Mouse (Mus musculus): ENCODE data around the gene Tmem169. TPM values are rescaled to one million over a fixed set of nuclear protein-coding genes. Genes with fewer than 3 reads are reported as not detected.

The Tmem169 gene
- polyA plus RNA-seq, 1 experiment from 2014 or later, result 0.79 TPM

DNA sequence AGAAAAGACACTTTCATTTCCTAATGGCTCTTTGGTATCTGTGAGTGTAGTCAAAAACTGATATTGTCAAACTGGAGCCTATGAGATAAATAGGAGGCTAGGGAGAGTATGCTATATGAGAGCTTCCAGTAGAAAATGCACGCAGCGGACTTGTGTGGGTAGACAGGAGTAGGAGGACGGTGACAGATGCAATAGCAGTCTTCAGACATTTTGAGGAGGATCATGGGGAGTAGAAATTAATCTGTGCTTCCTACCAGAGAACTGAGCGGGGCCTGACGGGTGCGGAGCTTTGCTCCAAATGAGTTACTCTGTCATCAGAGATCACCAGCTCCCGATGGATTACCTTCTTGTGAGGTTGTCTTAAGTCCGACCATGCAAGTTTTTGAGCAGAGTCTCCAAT lies 52.6 kb downstream of the Tmem169 start:
- ATAC-seq (ENCODE audit: insufficient read depth), result no peak
- no peak overlapping the region for H3K27ac ChIP-seq (replicated peaks)
- no peaks in the 10 kb centered on the region for H3K9me3 ChIP-seq (replicated peaks)
- 76% methylated on average over 8 of the region's 8 CpGs for WGBS (ENCODE audit: insufficient replicate concordance)
- no peak overlapping the region for H3K4me3 ChIP-seq (replicated peaks)
- no peak overlapping the region for H3K4me2 ChIP-seq
- no peaks in the 10 kb centered on the region for H3K27me3 ChIP-seq
- H3K4me1 ChIP-seq (replicated peaks), result no peaks in the 10 kb centered on the region
- H3K9ac ChIP-seq, result no peak overlapping the region
- peaks cover 22% of the 10 kb centered on the region for H3K36me3 ChIP-seq (replicated peaks)

DNA sequence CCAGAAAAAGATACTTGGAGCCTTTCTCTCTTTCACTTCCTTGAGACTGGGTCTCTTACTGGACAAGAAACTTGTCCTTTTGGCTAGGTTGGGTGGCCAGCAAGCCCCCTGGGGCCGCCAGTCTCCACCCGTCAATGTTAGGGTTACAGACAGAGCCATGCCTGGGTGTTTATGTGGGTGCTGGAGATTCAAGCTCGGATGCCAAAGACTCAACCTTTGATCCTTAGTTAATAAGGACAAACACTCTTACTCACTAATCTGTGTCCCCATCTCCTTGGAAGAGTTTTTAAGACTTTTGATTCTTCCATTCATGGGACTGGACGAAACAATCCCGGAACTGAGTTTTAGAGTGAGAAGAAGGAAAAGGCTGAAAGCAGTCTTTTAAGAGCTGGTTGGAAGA lies 54.2 kb downstream of the Tmem169 start:
- H3K4me1 ChIP-seq (replicated peaks), result no peaks in the 10 kb centered on the region
- H3K36me3 ChIP-seq (replicated peaks), result peaks cover 27% of the 10 kb centered on the region
- no peak overlapping the region for H3K9ac ChIP-seq
- no peak overlapping the region for H3K27ac ChIP-seq (replicated peaks)
- no peak overlapping the region for H3K4me2 ChIP-seq
- no peak for ATAC-seq (ENCODE audit: insufficient read depth)
- WGBS (ENCODE audit: insufficient replicate concordance), result 82% methylated on average over 5 of the region's 5 CpGs
- H3K4me3 ChIP-seq (replicated peaks), result no peak overlapping the region
- H3K27me3 ChIP-seq, result no peaks in the 10 kb centered on the region
- H3K9me3 ChIP-seq (replicated peaks), result no peaks in the 10 kb centered on the region

DNA sequence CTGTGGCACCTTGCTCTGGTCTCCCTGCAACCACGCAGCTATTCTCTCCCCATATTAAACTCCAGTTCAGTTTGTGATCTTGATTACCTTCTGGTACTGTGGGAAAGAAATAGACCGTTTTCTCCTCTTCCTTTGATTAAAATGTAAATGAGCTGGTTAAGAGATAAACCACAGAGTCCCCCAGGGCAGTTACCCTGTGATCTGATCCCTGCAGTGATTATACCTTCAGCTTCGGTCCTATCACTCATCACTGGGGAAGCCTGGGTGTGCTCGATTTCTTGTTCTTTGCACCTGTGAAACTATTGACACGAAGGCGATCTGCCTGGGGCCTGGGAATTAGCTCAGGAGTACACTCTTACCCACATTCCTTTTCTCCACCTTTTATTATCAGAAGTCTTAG lies 63.7 kb downstream of the Tmem169 start:
- H3K9me3 ChIP-seq (replicated peaks), result no peaks in the 10 kb centered on the region
- H3K4me2 ChIP-seq, result no peak overlapping the region
- no peak overlapping the region for H3K27ac ChIP-seq (replicated peaks)
- H3K4me3 ChIP-seq (replicated peaks), result no peak overlapping the region
- no peak overlapping the region for H3K9ac ChIP-seq
- ATAC-seq (ENCODE audit: insufficient read depth), result no peak
- no peaks in the 10 kb centered on the region for H3K27me3 ChIP-seq
- no peaks in the 10 kb centered on the region for H3K4me1 ChIP-seq (replicated peaks)
- peaks cover 15% of the 10 kb centered on the region for H3K36me3 ChIP-seq (replicated peaks)
- 41% methylated on average over 6 of the region's 6 CpGs for WGBS (ENCODE audit: insufficient replicate concordance)

Other genes starting within 250 kb of the Tmem169 start
- gene Mreg, start 72.1 kb upstream of the Tmem169 start, polyA plus RNA-seq (2015; fragmentation: Nextera tagmentation; extraction: Ambion mirVana), result 7.6 and 8.1 TPM in 2 replicates
- gene Pecr, start 55 bp upstream of the Tmem169 start, polyA plus RNA-seq (2015; fragmentation: Nextera tagmentation; extraction: Ambion mirVana), result 66.1 and 71.5 TPM in 2 replicates
- gene Xrcc5, start 23.1 kb downstream of the Tmem169 start, polyA plus RNA-seq (2015; fragmentation: Nextera tagmentation; extraction: Ambion mirVana), result 14.8 and 15.8 TPM in 2 replicates